Mouse (Mus musculus): ENCODE data around the gene Olfr1260. TPM values are rescaled to one million over a fixed set of nuclear protein-coding genes. Genes with fewer than 3 reads are reported as not detected.

Olfr1260 gene
- polyA plus RNA-seq (2014; fragmentation: Nextera tagmentation; extraction: Ambion mirVana) = not detected in 2 replicates

GRCm38 (mm10) chr2:89974184-89974583, at the start of gene Olfr1260:
Gene Olfr1260 (plus strand): TSS chr2:89974340.
- H3K4me3 ChIP-seq (replicated peaks; ENCODE audit: low read length) = no peak within 1 kb of the TSS
- DNase-seq (ENCODE audit: low spot score) = no peak
- H3K27me3 ChIP-seq (ENCODE audit: control insufficient read depth, insufficient read depth, low read length) = no peaks in the 10 kb centered on the region
- ATAC-seq (ENCODE audit: low FRiP score) = no peak
- H3K4me1 ChIP-seq (replicated peaks; ENCODE audit: control insufficient read depth, insufficient read depth, low read length) = no peaks in the 10 kb centered on the region
- no peaks in the 10 kb centered on the region for H3K9me3 ChIP-seq (ENCODE audit: control insufficient read depth, low read length)
- no peaks in the 10 kb centered on the region for H3K36me3 ChIP-seq (replicated peaks; ENCODE audit: control insufficient read depth, insufficient read depth)
- WGBS = 60% methylated on average over 2 of the region's 2 CpGs
- H3K27ac ChIP-seq = no peak within 1 kb of the TSS
- no peak within 1 kb of the TSS for H3K4me2 ChIP-seq (replicated peaks)
- H3K9ac ChIP-seq = no peak within 1 kb of the TSS

DNA sequence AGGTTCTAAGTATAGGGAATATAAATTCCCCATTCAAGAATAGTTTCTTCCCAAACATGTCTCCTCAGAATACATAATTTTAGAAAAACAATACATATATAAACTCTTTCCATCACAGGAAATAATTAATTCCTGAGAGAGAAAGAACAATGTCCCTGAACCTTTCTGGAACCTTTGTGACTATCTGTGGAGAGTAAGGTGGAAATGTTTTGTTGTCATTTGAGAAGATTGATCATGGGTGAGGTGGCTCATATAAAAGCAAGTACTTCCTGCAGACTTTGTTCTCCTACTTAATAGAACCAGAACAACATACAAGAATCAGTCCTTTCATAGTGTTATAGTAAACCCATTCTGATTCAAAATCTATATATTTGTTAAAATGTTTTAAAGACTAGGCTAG, 47.1 kb upstream of the Olfr1260 start, which contains the start of gene Olfr1258:
Gene Olfr1258, plus strand, starts transcription at position 301 of the 400 bp plus-strand sequence.
- no peak within 1 kb of the TSS for H3K9ac ChIP-seq
- H3K36me3 ChIP-seq (replicated peaks; ENCODE audit: control insufficient read depth, insufficient read depth) = no peaks in the 10 kb centered on the region
- DNase-seq (ENCODE audit: low spot score) (no peak), ATAC-seq (ENCODE audit: low FRiP score) (no peak)
- no peak within 1 kb of the TSS for H3K4me2 ChIP-seq (replicated peaks)
- H3K27ac ChIP-seq = no peak within 1 kb of the TSS
- H3K4me3 ChIP-seq (replicated peaks; ENCODE audit: low read length) = no peak within 1 kb of the TSS
- H3K4me1 ChIP-seq (replicated peaks; ENCODE audit: control insufficient read depth, insufficient read depth, low read length) = no peaks in the 10 kb centered on the region
- H3K27me3 ChIP-seq (ENCODE audit: control insufficient read depth, insufficient read depth, low read length) = no peaks in the 10 kb centered on the region
- H3K9me3 ChIP-seq (ENCODE audit: control insufficient read depth, low read length) = no peaks in the 10 kb centered on the region

GRCm38 (mm10) chr2:89948564-89948963, 25.6 kb upstream of the Olfr1260 start, which contains the start of gene Olfr1259:
Gene Olfr1259 (minus strand): TSS chr2:89948664.
- ATAC-seq (ENCODE audit: low FRiP score) = no peak
- Histone ChIP-seq H3K36me3 (replicated peaks; ENCODE audit: control insufficient read depth, insufficient read depth) (no peaks in the 10 kb centered on the region), H3K4me3 (replicated peaks; ENCODE audit: low read length) (no peak within 1 kb of the TSS), H3K27me3 (ENCODE audit: control insufficient read depth, insufficient read depth, low read length) (no peaks in the 10 kb centered on the region), H3K27ac (no peak within 1 kb of the TSS), H3K4me2 (replicated peaks) (no peak within 1 kb of the TSS), H3K9me3 (ENCODE audit: control insufficient read depth, low read length) (no peaks in the 10 kb centered on the region), H3K9ac (no peak within 1 kb of the TSS), H3K4me1 (replicated peaks; ENCODE audit: control insufficient read depth, insufficient read depth, low read length) (no peaks in the 10 kb centered on the region)
- WGBS = 93% methylated on average over 5 of the region's 5 CpGs
- no peak for DNase-seq (ENCODE audit: low spot score)

DNA sequence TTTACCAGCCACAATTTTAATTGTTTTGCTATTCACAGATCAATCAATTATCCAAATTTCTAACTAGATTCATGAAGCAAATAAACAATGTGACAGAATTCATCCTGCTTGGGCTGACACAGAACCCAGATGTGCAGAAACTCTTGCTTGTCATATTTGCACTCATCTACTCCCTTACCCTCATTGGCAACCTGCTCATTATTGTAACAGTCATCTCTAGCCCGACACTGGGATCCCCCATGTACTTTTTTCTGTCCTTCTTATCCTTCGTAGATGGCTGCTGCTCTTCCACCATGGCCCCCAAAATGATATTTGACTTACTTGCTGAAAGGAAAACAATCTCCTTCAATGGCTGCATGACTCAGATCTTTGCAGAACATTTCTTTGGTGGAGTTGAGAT, 3.6 kb downstream of the Olfr1260 start:
- 90% methylated on average over 2 of the region's 2 CpGs for WGBS
- Histone ChIP-seq H3K9me3 (ENCODE audit: control insufficient read depth, low read length) (no peaks in the 10 kb centered on the region), H3K27ac (no peak overlapping the region), H3K9ac (no peak overlapping the region), H3K4me2 (replicated peaks) (no peak overlapping the region), H3K36me3 (replicated peaks; ENCODE audit: control insufficient read depth, insufficient read depth) (no peaks in the 10 kb centered on the region), H3K27me3 (ENCODE audit: control insufficient read depth, insufficient read depth, low read length) (no peaks in the 10 kb centered on the region), H3K4me3 (replicated peaks; ENCODE audit: low read length) (no peak overlapping the region), H3K4me1 (replicated peaks; ENCODE audit: control insufficient read depth, insufficient read depth, low read length) (no peaks in the 10 kb centered on the region)
- no peak for ATAC-seq (ENCODE audit: low FRiP score)
- DNase-seq (ENCODE audit: low spot score) = no peak

- H3K4me3 ChIP-seq (replicated peaks; ENCODE audit: low read length) = no peak within 1 kb of the TSS
- no peak for ATAC-seq (ENCODE audit: low FRiP score)
- H3K4me1 ChIP-seq (replicated peaks; ENCODE audit: control insufficient read depth, insufficient read depth, low read length) = no peaks in the 10 kb centered on the region
- H3K27ac ChIP-seq = no peak within 1 kb of the TSS
- no peaks in the 10 kb centered on the region for H3K36me3 ChIP-seq (replicated peaks; ENCODE audit: control insufficient read depth, insufficient read depth)
- no peak within 1 kb of the TSS for H3K9ac ChIP-seq
- H3K9me3 ChIP-seq (ENCODE audit: control insufficient read depth, low read length) = no peaks in the 10 kb centered on the region
- H3K27me3 ChIP-seq (ENCODE audit: control insufficient read depth, insufficient read depth, low read length) = no peaks in the 10 kb centered on the region
- no peak for DNase-seq (ENCODE audit: low spot score)
- H3K4me2 ChIP-seq (replicated peaks) = no peak within 1 kb of the TSS
These were observed 16.8 kb downstream of the Olfr1260 start, which contains the start of gene Olfr1261 for GRCm38 (mm10) chr2:89990921-89991320. Gene Olfr1261 (plus strand): TSS chr2:89991221.

- no peak for ATAC-seq (ENCODE audit: low FRiP score)
- Histone ChIP-seq H3K36me3 (replicated peaks; ENCODE audit: control insufficient read depth, insufficient read depth) (no peaks in the 10 kb centered on the region), H3K9me3 (ENCODE audit: control insufficient read depth, low read length) (no peaks in the 10 kb centered on the region), H3K4me1 (replicated peaks; ENCODE audit: control insufficient read depth, insufficient read depth, low read length) (no peaks in the 10 kb centered on the region), H3K27me3 (ENCODE audit: control insufficient read depth, insufficient read depth, low read length) (no peaks in the 10 kb centered on the region), H3K4me2 (replicated peaks) (no peak within 1 kb of the TSS), H3K9ac (no peak within 1 kb of the TSS), H3K27ac (no peak within 1 kb of the TSS), H3K4me3 (replicated peaks; ENCODE audit: low read length) (no peak within 1 kb of the TSS)
- no peak for DNase-seq (ENCODE audit: low spot score)
These were observed 25.7 kb downstream of the Olfr1260 start, which contains the start of gene Olfr1262 for GRCm38 (mm10) chr2:89999845-90000244. Gene Olfr1262 (plus strand): TSS chr2:90000145.

DNA sequence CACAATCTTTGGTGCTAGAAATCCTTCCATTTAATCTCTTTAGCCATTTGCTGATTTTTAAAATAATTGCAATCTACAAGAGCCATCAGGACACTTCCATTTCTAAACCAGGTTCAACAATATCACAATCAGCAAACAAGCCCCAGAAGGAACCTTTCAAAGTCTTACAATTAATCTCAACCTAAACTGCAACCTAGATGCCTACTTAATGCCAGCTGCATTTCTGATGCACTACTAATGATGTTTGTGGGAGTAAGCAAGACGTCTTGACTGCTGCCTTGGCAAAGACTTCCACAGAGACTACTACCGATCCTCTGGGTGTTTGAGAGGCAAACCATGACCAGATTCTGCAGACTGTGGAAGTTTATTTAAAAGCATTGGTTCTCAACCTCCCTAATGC, 37.7 kb downstream of the Olfr1260 start, which contains the start of gene Olfr1263:
Gene Olfr1263, plus strand, starts transcription at position 301 of the 400 bp plus-strand sequence.
- Histone ChIP-seq H3K27me3 (ENCODE audit: control insufficient read depth, insufficient read depth, low read length) (no peaks in the 10 kb centered on the region), H3K27ac (no peak within 1 kb of the TSS), H3K9ac (no peak within 1 kb of the TSS), H3K4me3 (replicated peaks; ENCODE audit: low read length) (no peak within 1 kb of the TSS), H3K9me3 (ENCODE audit: control insufficient read depth, low read length) (no peaks in the 10 kb centered on the region), H3K36me3 (replicated peaks; ENCODE audit: control insufficient read depth, insufficient read depth) (no peaks in the 10 kb centered on the region), H3K4me1 (replicated peaks; ENCODE audit: control insufficient read depth, insufficient read depth, low read length) (no peaks in the 10 kb centered on the region), H3K4me2 (replicated peaks) (no peak within 1 kb of the TSS)
- DNase-seq (ENCODE audit: low spot score) = no peak
- WGBS = 93% methylated on average over 2 of the region's 2 CpGs
- no peak for ATAC-seq (ENCODE audit: low FRiP score)

DNA sequence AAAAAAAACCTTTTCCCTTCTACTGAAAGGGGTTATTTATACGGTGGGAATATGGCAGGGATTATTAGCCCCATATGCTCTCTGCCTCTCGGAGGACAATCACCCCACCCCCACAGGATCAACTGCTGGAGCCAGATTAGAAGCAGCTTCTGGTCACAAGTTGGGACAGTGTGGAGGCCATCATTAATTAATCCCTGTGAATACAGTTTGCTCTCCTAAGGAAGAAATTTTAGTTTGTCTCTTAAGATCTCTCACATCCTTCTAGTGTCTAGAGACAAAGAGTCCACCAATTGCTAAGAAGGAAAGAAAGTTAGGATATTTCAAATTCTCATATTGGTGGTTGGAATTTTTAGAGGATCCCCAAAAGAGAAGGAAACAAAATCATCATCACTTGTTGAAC, 51.3 kb downstream of the Olfr1260 start, which contains the start of gene Olfr1264:
Gene Olfr1264, minus strand, starts transcription at position 101 of the 400 bp plus-strand sequence.
- Histone ChIP-seq H3K27me3 (ENCODE audit: control insufficient read depth, insufficient read depth, low read length) (no peaks in the 10 kb centered on the region), H3K36me3 (replicated peaks; ENCODE audit: control insufficient read depth, insufficient read depth) (no peaks in the 10 kb centered on the region), H3K27ac (no peak within 1 kb of the TSS), H3K9me3 (ENCODE audit: control insufficient read depth, low read length) (no peaks in the 10 kb centered on the region), H3K4me3 (replicated peaks; ENCODE audit: low read length) (no peak within 1 kb of the TSS), H3K4me1 (replicated peaks; ENCODE audit: control insufficient read depth, insufficient read depth, low read length) (no peaks in the 10 kb centered on the region), H3K4me2 (replicated peaks) (no peak within 1 kb of the TSS), H3K9ac (no peak within 1 kb of the TSS)
- WGBS = 85% methylated on average over 2 of the region's 2 CpGs
- ATAC-seq (ENCODE audit: low FRiP score) (no peak), DNase-seq (ENCODE audit: low spot score) (no peak)

Data from hindbrain, embryonic 14.5 days (tissue).